Mouse (Mus musculus): ENCODE data around the gene Hnrnpa2b1. TPM values are rescaled to one million over a fixed set of nuclear protein-coding genes. Genes with fewer than 3 reads are reported as not detected.
"Not testable (repeated sequence)": the region's sequence is repeated elsewhere in the genome, so short reads cannot be mapped to it uniquely, and the experiment has no call there.

The Hnrnpa2b1 gene
- polyA plus RNA-seq, 1 experiment from 2014 or later: 791 TPM

GRCm38 (mm10) chr6:51497321-51498111, 27.8 kb upstream of the Hnrnpa2b1 start:
- WGBS: 74% methylated on average over 8 of the region's 8 CpGs
- Histone ChIP-seq H3K36me3 (ENCODE audit: control insufficient read depth, insufficient read depth, low read length) (no peaks in the 10 kb centered on the region), H3K9ac (replicated peaks; ENCODE audit: low read depth, low read length) (no peak overlapping the region), H3K9me3 (ENCODE audit: control insufficient read depth, low read length) (no peaks in the 10 kb centered on the region), H3K4me3 (ENCODE audit: low read depth, low read length) (no peak overlapping the region), H3K4me1 (ENCODE audit: control insufficient read depth, insufficient read depth, low read length) (no peaks in the 10 kb centered on the region), H3K27me3 (ENCODE audit: control insufficient read depth, insufficient read depth, low read length) (no peaks in the 10 kb centered on the region), H3K4me2 (ENCODE audit: low read depth, low read length) (no peak overlapping the region), H3K27ac (ENCODE audit: low read depth, low read length) (no peak overlapping the region)
- no peak for ATAC-seq (ENCODE audit: low read depth)

- Histone ChIP-seq H3K9me3 (ENCODE audit: control insufficient read depth, low read length) (no peaks in the 10 kb centered on the region), H3K9ac (replicated peaks; ENCODE audit: low read depth, low read length) (no peak overlapping the region), H3K4me1 (ENCODE audit: control insufficient read depth, insufficient read depth, low read length) (no peaks in the 10 kb centered on the region)
Measured at GRCm38 (mm10) chr6:51489787-51490186, 20.1 kb upstream of the Hnrnpa2b1 start.

GRCm38 (mm10) chr6:51486731-51487130, 17.0 kb upstream of the Hnrnpa2b1 start:
- H3K4me2 ChIP-seq (ENCODE audit: low read depth, low read length): no peak overlapping the region
- no peak for ATAC-seq (ENCODE audit: low read depth)
- peaks cover 10% of the 10 kb centered on the region for H3K36me3 ChIP-seq (ENCODE audit: control insufficient read depth, insufficient read depth, low read length)
- H3K27ac ChIP-seq (ENCODE audit: low read depth, low read length): no peak overlapping the region
- H3K9ac ChIP-seq (replicated peaks; ENCODE audit: low read depth, low read length): no peak overlapping the region
- H3K27me3 ChIP-seq (ENCODE audit: control insufficient read depth, insufficient read depth, low read length): no peaks in the 10 kb centered on the region
- H3K4me1 ChIP-seq (ENCODE audit: control insufficient read depth, insufficient read depth, low read length): no peaks in the 10 kb centered on the region
- H3K9me3 ChIP-seq (ENCODE audit: control insufficient read depth, low read length): no peaks in the 10 kb centered on the region
- 95% methylated on average over 5 of the region's 5 CpGs for WGBS
- no peak overlapping the region for H3K4me3 ChIP-seq (ENCODE audit: low read depth, low read length)

More at GRCm38 (mm10) chr6:51489787-51490186, 20.1 kb upstream of the Hnrnpa2b1 start:
- no peak for ATAC-seq (ENCODE audit: low read depth)
- Histone ChIP-seq H3K27ac (ENCODE audit: low read depth, low read length) (no peak overlapping the region), H3K36me3 (ENCODE audit: control insufficient read depth, insufficient read depth, low read length) (no peaks in the 10 kb centered on the region), H3K4me3 (ENCODE audit: low read depth, low read length) (no peak overlapping the region), H3K27me3 (ENCODE audit: control insufficient read depth, insufficient read depth, low read length) (no peaks in the 10 kb centered on the region), H3K4me2 (ENCODE audit: low read depth, low read length) (no peak overlapping the region)
- WGBS: 75% methylated on average over 2 of the region's 2 CpGs

- no peaks in the 10 kb centered on the region for H3K9me3 ChIP-seq (ENCODE audit: control insufficient read depth, low read length)
- ATAC-seq (ENCODE audit: low read depth): no peak
- WGBS: 76% methylated on average over 7 of the region's 7 CpGs
- peaks cover 15% of the 10 kb centered on the region for H3K36me3 ChIP-seq (ENCODE audit: control insufficient read depth, insufficient read depth, low read length)
- H3K9ac ChIP-seq (replicated peaks; ENCODE audit: low read depth, low read length): no peak overlapping the region
- H3K27me3 ChIP-seq (ENCODE audit: control insufficient read depth, insufficient read depth, low read length): no peaks in the 10 kb centered on the region
- H3K4me1 ChIP-seq (ENCODE audit: control insufficient read depth, insufficient read depth, low read length): no peaks in the 10 kb centered on the region
- no peak overlapping the region for H3K4me3 ChIP-seq (ENCODE audit: low read depth, low read length)
- H3K4me2 ChIP-seq (ENCODE audit: low read depth, low read length): no peak overlapping the region
- H3K27ac ChIP-seq (ENCODE audit: low read depth, low read length): no peak overlapping the region
Measured at GRCm38 (mm10) chr6:51486076-51486710, 16.5 kb upstream of the Hnrnpa2b1 start.

GRCm38 (mm10) chr6:51485646-51486045, 16.0 kb upstream of the Hnrnpa2b1 start:
- no peak for ATAC-seq (ENCODE audit: low read depth)
- H3K36me3 ChIP-seq (ENCODE audit: control insufficient read depth, insufficient read depth, low read length): peaks cover 21% of the 10 kb centered on the region
- H3K4me3 ChIP-seq (ENCODE audit: low read depth, low read length): no peak overlapping the region

GRCm38 (mm10) chr6:51484556-51484955, 14.9 kb upstream of the Hnrnpa2b1 start:
- not testable (repeated sequence) for H3K9ac ChIP-seq (replicated peaks; ENCODE audit: low read depth, low read length); H3K27me3 ChIP-seq (ENCODE audit: control insufficient read depth, insufficient read depth, low read length); H3K9me3 ChIP-seq (ENCODE audit: control insufficient read depth, low read length); H3K4me3 ChIP-seq (ENCODE audit: low read depth, low read length); H3K4me2 ChIP-seq (ENCODE audit: low read depth, low read length); H3K4me1 ChIP-seq (ENCODE audit: control insufficient read depth, insufficient read depth, low read length); H3K27ac ChIP-seq (ENCODE audit: low read depth, low read length); ATAC-seq (ENCODE audit: low read depth)
- 90% methylated on average over 8 of the region's 8 CpGs for WGBS
- H3K36me3 ChIP-seq (ENCODE audit: control insufficient read depth, insufficient read depth, low read length): peaks cover 31% of the 10 kb centered on the region

More at GRCm38 (mm10) chr6:51485646-51486045, 16.0 kb upstream of the Hnrnpa2b1 start:
- Histone ChIP-seq H3K4me2 (ENCODE audit: low read depth, low read length) (no peak overlapping the region), H3K27me3 (ENCODE audit: control insufficient read depth, insufficient read depth, low read length) (no peaks in the 10 kb centered on the region), H3K9me3 (ENCODE audit: control insufficient read depth, low read length) (no peaks in the 10 kb centered on the region), H3K27ac (ENCODE audit: low read depth, low read length) (no peak overlapping the region), H3K4me1 (ENCODE audit: control insufficient read depth, insufficient read depth, low read length) (no peaks in the 10 kb centered on the region), H3K9ac (replicated peaks; ENCODE audit: low read depth, low read length) (no peak overlapping the region)
- 56% methylated on average over 2 of the region's 2 CpGs for WGBS

GRCm38 (mm10) chr6:51483861-51484260, 14.2 kb upstream of the Hnrnpa2b1 start:
- Histone ChIP-seq H3K27me3 (ENCODE audit: control insufficient read depth, insufficient read depth, low read length) (no peaks in the 10 kb centered on the region), H3K9me3 (ENCODE audit: control insufficient read depth, low read length) (no peaks in the 10 kb centered on the region), H3K9ac (replicated peaks; ENCODE audit: low read depth, low read length) (no peak overlapping the region), H3K4me2 (ENCODE audit: low read depth, low read length) (no peak overlapping the region), H3K36me3 (ENCODE audit: control insufficient read depth, insufficient read depth, low read length) (peaks cover 38% of the 10 kb centered on the region), H3K27ac (ENCODE audit: low read depth, low read length) (no peak overlapping the region), H3K4me1 (ENCODE audit: control insufficient read depth, insufficient read depth, low read length) (no peaks in the 10 kb centered on the region), H3K4me3 (ENCODE audit: low read depth, low read length) (no peak overlapping the region)
- ATAC-seq (ENCODE audit: low read depth): no peak
- 91% methylated on average over 3 of the region's 3 CpGs for WGBS

- Histone ChIP-seq H3K4me1 (ENCODE audit: control insufficient read depth, insufficient read depth, low read length) (no peaks in the 10 kb centered on the region), H3K9ac (replicated peaks; ENCODE audit: low read depth, low read length) (no peak overlapping the region), H3K27me3 (ENCODE audit: control insufficient read depth, insufficient read depth, low read length) (no peaks in the 10 kb centered on the region), H3K36me3 (ENCODE audit: control insufficient read depth, insufficient read depth, low read length) (peaks cover 48% of the 10 kb centered on the region), H3K9me3 (ENCODE audit: control insufficient read depth, low read length) (no peaks in the 10 kb centered on the region), H3K4me3 (ENCODE audit: low read depth, low read length) (no peak overlapping the region), H3K27ac (ENCODE audit: low read depth, low read length) (no peak overlapping the region), H3K4me2 (ENCODE audit: low read depth, low read length) (no peak overlapping the region)
- no peak for ATAC-seq (ENCODE audit: low read depth)
- WGBS: 96% methylated on average over 8 of the region's 8 CpGs
Measured at GRCm38 (mm10) chr6:51481548-51481947, 11.9 kb upstream of the Hnrnpa2b1 start.

- Histone ChIP-seq H3K4me3 (ENCODE audit: low read depth, low read length) (no peak overlapping the region), H3K9ac (replicated peaks; ENCODE audit: low read depth, low read length) (no peak overlapping the region)
Measured at GRCm38 (mm10) chr6:51479136-51479731, 9.5 kb upstream of the Hnrnpa2b1 start.

More at GRCm38 (mm10) chr6:51479136-51479731, 9.5 kb upstream of the Hnrnpa2b1 start:
- Histone ChIP-seq H3K4me1 (ENCODE audit: control insufficient read depth, insufficient read depth, low read length) (no peaks in the 10 kb centered on the region), H3K27me3 (ENCODE audit: control insufficient read depth, insufficient read depth, low read length) (no peaks in the 10 kb centered on the region), H3K36me3 (ENCODE audit: control insufficient read depth, insufficient read depth, low read length) (peaks cover 53% of the 10 kb centered on the region), H3K27ac (ENCODE audit: low read depth, low read length) (no peak overlapping the region), H3K9me3 (ENCODE audit: control insufficient read depth, low read length) (no peaks in the 10 kb centered on the region), H3K4me2 (ENCODE audit: low read depth, low read length) (no peak overlapping the region)
- WGBS: 95% methylated on average over 4 of the region's 4 CpGs
- no peak for ATAC-seq (ENCODE audit: low read depth)
